Mouse (Mus musculus) heart, embryonic 10.5 days (tissue): ENCODE results near the gene Rap2a. TPM values are rescaled to one million over a fixed set of nuclear protein-coding genes. Genes with fewer than 3 reads are reported as not detected.

ENCODE experiments used
- DNase-seq: peaks from one replicate; pipeline ENCODE4 v3.0.0-alpha.2; 2017; ENCODE audit warnings: low spot score
- H3K27ac ChIP-seq: fragments of 300-500 bp; sonication (generic); 2 replicates; pipeline ENCODE4 v1.5.1; 2016; ENCODE audit warnings: mild to moderate bottlenecking
- H3K27me3 ChIP-seq: fragments of 300-500 bp; sonication (generic); 2 replicates; pipeline ENCODE4 v1.6.1; 2016; ENCODE audit warnings: mild to moderate bottlenecking; ENCODE audit not compliant: poor library complexity, insufficient read depth, severe bottlenecking
- H3K36me3 ChIP-seq: fragments of 300-500 bp; sonication (generic); 2 replicates; pipeline ENCODE4 v1.6.1; 2016; ENCODE audit warnings: mild to moderate bottlenecking, moderate library complexity
- H3K4me1 ChIP-seq: fragments of 300-500 bp; sonication (generic); 2 replicates; pipeline ENCODE4 v1.6.1; 2016; ENCODE audit warnings: mild to moderate bottlenecking
- H3K4me3 ChIP-seq: fragments of 300-500 bp; sonication (generic); 2 replicates; pipeline ENCODE4 v1.5.1; 2016; ENCODE audit warnings: mild to moderate bottlenecking, moderate library complexity
- H3K9me3 ChIP-seq: fragments of 300-500 bp; sonication (generic); 2 replicates; pipeline ENCODE4 v1.6.1; 2016; ENCODE audit warnings: mild to moderate bottlenecking, moderate library complexity
- WGBS: fragments of 180-500 bp; shearing (Covaris S2); methylation state at CpG from one replicate; pipeline ENCODE4 v1.1.7; 2016; 5-methylcytosine and 5-hydroxymethylcytosine counted together
- polyA plus RNA-seq: library from polyadenylated mRNA; unstranded; fragments of >200 nt; fragmentation: Nextera tagmentation; extraction: Ambion mirVana; gene quantifications from 2 replicates; pipeline ENCODE4 v1.2.1, GENCODE M21; 2016

Rap2a gene
- polyA plus RNA-seq: 11.7 and 12.9 TPM in 2 replicates

DNA sequence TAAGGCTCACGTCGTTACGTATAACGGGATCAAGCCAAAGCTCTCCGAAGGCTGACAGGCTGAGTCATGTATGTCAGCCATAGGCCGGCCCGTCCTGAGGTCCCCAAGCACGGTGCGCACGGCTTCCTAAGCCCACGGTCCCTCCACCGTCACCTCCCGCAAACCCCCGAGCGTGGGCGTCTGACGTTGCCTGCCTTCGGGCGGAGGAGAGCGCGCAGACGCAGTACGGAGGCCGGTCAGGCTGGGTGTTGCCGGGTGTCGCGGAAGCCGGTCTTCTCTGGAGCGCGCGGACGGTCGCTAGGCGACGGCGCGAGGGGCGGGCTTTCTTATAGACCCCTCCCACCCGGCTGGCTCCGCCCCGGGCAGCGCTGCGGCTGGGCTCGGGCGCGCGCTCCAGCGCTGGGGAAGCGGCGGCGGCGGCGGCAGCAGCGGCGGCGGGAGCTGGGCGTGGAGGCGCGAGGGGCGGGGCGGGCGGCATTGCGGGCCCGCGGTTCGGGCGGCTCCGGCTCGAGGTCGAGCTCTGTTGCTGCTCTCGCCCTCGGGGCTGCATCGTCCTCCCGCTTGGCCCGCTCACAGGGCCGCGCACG lies at the start of gene Rap2a:
TSS of gene Rap2a (plus strand) at position 463 of the 587 bp plus-strand sequence.
- Histone ChIP-seq H3K27me3 (no peaks in the 10 kb centered on the region), H3K27ac (peak within 1 kb of the TSS; percentile 94), H3K36me3 (peaks cover 10% of the 10 kb centered on the region; the same call in 1 of the 2 replicates)

DNA sequence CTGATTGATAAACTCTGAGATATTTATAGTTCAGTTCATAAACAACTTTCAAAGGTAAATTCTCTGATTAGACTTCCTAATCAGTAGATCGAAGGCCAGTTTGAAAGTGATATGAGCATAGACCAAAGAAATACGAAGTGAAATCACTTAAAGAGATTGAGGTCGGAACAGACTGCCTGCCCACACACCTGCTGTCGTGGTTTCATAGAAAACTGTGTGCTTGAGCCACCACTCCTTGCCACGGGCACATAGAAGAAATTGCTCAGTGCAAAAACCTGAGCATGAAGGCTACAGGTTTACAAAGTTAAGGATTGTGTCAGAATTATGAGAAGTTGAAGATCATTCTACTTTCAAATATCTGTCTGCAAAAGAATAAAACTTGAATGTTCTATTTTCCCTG lies 49.7 kb upstream of the Rap2a start:
- Histone ChIP-seq H3K27me3 (no peaks in the 10 kb centered on the region), H3K4me3 (no peak overlapping the region), H3K9me3 (peaks cover 8% of the 10 kb centered on the region; the same call in 1 of the 2 replicates), H3K27ac (no peak overlapping the region), H3K36me3 (peaks cover 46% of the 10 kb centered on the region), H3K4me1 (no peaks in the 10 kb centered on the region)
- no peak for DNase-seq
- WGBS: 91% methylated on average over 5 of the region's 5 CpGs

More for the DNA sequence above, at the start of gene Rap2a:
- 2% methylated on average over 69 of the region's 78 CpGs for WGBS
- H3K9me3 ChIP-seq: no peaks in the 10 kb centered on the region
- DNase-seq: peak; percentile 97
- H3K4me1 ChIP-seq: no peaks in the 10 kb centered on the region
- H3K4me3 ChIP-seq: peak within 1 kb of the TSS; percentile 79

DNA sequence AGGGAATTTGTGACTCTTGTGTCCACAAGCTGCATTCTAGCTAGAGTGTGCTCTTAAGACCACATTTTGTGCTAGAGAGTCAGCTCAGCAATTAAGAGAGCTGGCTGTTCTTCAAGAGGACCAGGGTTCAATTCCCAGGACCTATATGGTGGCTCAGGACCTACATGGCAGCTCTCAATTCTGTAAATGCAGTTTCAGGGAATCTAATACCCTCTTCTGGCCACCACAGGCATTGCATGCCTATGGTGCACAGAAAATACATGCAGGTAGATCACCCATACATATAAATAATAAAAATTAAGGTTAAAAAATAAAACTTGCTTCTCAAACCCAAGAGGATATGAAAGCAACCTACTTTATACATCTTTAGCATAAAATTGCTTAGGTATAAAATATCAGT lies 45.5 kb upstream of the Rap2a start:
- Histone ChIP-seq H3K9me3 (no peaks in the 10 kb centered on the region), H3K27ac (no peak overlapping the region), H3K4me3 (no peak overlapping the region), H3K36me3 (peaks cover 30% of the 10 kb centered on the region), H3K4me1 (no peaks in the 10 kb centered on the region), H3K27me3 (no peaks in the 10 kb centered on the region)
- no peak for DNase-seq

DNA sequence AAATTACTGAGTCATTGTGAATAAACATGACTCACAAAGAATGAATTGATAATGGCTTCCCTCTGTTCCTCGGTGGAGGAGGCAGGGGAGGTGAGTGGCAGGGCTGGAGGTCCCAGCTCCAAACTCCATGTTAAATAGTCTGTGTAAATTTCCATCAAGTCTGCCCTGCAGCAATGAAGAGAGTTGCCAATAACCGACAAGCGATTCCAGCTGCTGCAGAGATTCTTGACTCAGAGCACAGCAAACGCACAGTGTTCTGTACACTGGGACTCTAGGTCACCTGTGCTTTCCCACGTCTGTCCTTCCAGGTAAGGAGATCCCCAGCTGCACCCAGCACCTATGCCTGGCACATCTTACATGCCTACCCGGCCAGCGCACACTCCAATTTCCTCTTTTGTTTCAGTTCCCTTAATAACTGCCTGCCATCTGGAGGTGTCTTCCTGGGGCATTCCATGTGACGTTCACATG lies 44.3 kb upstream of the Rap2a start:
- Histone ChIP-seq H3K4me3 (no peak overlapping the region), H3K36me3 (peaks cover 28% of the 10 kb centered on the region), H3K27ac (no peak overlapping the region), H3K4me1 (no peaks in the 10 kb centered on the region), H3K27me3 (no peaks in the 10 kb centered on the region), H3K9me3 (no peaks in the 10 kb centered on the region)
- 79% methylated on average over 8 of the region's 8 CpGs for WGBS
- DNase-seq: no peak

DNA sequence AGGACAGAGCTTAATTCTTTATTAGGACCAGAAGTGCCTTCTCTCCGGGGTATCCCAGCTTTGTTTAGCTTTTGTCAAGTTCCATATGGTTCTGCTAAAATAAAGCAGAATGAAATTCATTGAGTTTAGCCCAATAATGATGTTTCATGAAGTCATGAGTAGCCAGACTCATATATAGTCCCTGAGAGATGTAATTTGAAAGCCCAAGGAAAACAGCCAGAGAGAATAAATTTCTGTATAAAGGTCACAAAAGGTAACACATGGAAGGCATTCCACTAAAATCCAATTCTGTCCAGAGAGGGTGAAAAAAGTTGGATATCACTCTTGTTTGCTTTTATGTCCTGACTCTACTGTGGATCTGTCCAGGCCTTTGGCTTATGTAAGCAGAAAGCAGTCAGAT lies 43.4 kb upstream of the Rap2a start:
- Histone ChIP-seq H3K9me3 (no peaks in the 10 kb centered on the region), H3K27ac (no peak overlapping the region), H3K27me3 (no peaks in the 10 kb centered on the region), H3K36me3 (peaks cover 29% of the 10 kb centered on the region), H3K4me3 (no peak overlapping the region), H3K4me1 (no peaks in the 10 kb centered on the region)
- no peak for DNase-seq
- WGBS: 90% methylated on average over 1 of the region's 1 CpGs

DNA sequence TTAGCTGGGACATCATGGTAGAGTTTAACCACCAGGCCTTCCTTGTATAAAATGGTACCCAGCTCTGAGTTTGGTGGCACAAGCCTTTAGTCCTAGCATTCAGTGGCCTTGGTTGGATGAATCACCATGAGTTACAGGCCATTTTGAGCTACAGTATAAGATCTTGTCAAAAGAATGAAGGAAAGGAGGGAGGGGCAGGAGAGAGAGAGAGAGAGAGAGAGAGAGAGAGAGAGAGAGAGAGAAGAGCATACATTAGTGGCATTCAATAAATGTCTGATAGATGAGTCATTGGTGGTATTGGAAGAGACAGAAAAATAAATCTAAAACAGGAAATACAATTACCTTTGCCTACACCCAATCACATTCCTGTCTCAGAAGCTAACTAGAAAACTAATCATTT lies 37.5 kb upstream of the Rap2a start:
- H3K4me1 ChIP-seq: no peaks in the 10 kb centered on the region
- no peaks in the 10 kb centered on the region for H3K9me3 ChIP-seq
- H3K4me3 ChIP-seq: no peak overlapping the region
- no peaks in the 10 kb centered on the region for H3K27me3 ChIP-seq
- H3K27ac ChIP-seq: no peak overlapping the region
- H3K36me3 ChIP-seq: peaks cover 22% of the 10 kb centered on the region
- DNase-seq: no peak

DNA sequence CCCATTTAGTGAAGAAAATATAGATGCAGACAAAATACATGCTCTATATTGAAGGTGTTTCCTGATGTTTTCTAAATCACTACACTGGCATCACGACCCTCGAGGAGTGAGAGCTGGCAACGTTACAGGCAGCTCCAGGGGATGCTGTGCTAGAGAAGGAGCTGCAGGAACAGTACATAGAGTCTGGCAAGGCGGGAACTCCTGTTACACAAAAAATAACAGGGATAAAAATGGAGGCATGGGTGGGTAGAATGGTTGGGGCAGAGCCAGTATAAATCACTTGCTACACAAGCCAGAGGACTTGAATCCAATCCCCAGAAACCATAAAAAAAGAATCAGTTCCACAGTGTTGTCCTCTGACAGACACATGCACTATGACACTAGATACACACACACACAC lies 37.0 kb upstream of the Rap2a start:
- WGBS: 80% methylated on average over 4 of the region's 4 CpGs
- Histone ChIP-seq H3K36me3 (peaks cover 17% of the 10 kb centered on the region), H3K4me3 (no peak overlapping the region), H3K27ac (no peak overlapping the region), H3K4me1 (no peaks in the 10 kb centered on the region), H3K27me3 (no peaks in the 10 kb centered on the region), H3K9me3 (no peaks in the 10 kb centered on the region)
- DNase-seq: no peak

DNA sequence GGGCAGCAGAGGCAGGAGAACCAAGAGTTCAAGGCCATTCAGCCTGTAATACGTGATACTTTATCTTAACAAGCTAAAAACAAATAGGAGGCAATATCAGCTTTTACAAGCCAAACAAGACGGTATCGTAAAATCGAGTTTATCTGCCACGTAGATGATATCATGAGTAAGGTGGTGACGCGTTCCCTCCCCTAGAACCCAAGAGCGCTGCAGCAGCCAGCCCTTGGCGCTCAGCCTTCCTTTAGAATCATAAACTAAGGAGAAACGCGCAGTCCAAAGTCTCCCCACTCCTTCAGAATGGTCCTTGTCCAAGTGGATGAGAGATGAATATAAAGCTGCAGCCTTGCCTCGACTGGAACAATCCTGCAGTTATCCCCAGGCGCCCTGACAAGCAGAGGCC lies 36.4 kb upstream of the Rap2a start:
- no peaks in the 10 kb centered on the region for H3K27me3 ChIP-seq
- no peaks in the 10 kb centered on the region for H3K9me3 ChIP-seq
- H3K27ac ChIP-seq: no peak overlapping the region
- no peaks in the 10 kb centered on the region for H3K4me1 ChIP-seq
- peaks cover 14% of the 10 kb centered on the region for H3K36me3 ChIP-seq
- WGBS: 85% methylated on average over 13 of the region's 13 CpGs
- DNase-seq: no peak
- H3K4me3 ChIP-seq: no peak overlapping the region

DNA sequence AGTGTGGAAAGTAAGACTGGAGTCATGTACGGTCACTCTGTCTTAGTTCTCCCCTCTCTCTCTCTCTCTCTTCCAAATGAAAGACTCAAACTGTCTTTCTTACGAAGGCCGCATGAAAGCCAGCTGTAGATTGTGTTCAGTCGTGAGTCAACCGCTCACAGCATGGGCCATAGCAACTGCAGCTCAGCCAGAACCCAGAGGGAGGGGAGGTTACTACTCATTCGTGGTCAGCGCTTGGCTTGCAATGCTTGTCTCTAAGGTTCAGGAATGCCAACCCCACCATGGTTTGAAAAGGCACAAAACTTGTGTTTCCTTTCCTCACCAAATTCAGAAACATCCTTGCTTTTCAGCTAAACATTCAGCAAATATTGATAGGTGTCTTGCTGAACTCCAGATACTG lies 24.0 kb upstream of the Rap2a start:
- no peak overlapping the region for H3K27ac ChIP-seq
- WGBS: 93% methylated on average over 7 of the region's 7 CpGs
- DNase-seq: no peak
- no peak overlapping the region for H3K4me3 ChIP-seq
- no peaks in the 10 kb centered on the region for H3K27me3 ChIP-seq
- H3K9me3 ChIP-seq: no peaks in the 10 kb centered on the region
- H3K36me3 ChIP-seq: no peaks in the 10 kb centered on the region
- no peaks in the 10 kb centered on the region for H3K4me1 ChIP-seq

DNA sequence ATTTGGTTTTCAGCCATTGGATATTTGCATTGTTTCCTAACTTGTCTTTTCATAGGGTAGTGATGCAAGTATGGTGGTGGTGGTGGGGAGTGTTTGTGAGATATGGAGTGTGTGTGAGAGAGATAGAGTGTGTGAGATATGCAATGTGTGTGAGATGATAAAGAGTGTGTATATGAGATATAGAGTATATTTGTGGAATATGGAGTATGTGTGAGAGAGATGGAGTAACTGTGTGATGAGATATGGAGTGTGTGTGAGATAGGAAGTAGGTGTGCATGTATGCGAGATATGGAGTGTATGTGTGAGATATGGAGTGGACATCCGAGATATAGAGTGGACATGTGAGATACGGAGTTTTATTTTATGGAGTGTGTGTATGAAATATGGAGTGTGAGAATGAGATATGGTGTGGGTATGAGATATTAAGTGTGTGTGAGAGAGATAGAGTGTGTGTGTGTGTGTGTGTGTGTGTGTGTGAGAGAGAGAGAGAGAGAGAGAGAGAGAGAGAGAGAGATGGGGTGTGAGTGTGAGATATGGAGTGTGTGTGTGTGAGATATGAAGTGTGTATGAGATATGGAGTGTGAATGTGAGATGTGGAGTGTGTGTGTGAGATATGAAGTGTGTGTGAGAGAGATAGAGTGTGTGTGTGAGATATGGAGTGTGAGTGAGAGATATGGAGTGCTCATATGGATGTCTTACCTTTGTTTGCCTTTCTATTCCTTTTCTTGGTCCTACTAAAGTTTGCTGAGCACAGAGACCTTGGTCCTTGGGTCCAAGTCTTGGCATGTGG lies 14.1 kb upstream of the Rap2a start:
- no peak overlapping the region for H3K27ac ChIP-seq
- no peaks in the 10 kb centered on the region for H3K4me1 ChIP-seq
- H3K4me3 ChIP-seq: no peak overlapping the region
- H3K27me3 ChIP-seq: no peaks in the 10 kb centered on the region
- 82% methylated on average over 3 of the region's 3 CpGs for WGBS
- H3K9me3 ChIP-seq: no peaks in the 10 kb centered on the region
- no peak for DNase-seq
- H3K36me3 ChIP-seq: no peaks in the 10 kb centered on the region

DNA sequence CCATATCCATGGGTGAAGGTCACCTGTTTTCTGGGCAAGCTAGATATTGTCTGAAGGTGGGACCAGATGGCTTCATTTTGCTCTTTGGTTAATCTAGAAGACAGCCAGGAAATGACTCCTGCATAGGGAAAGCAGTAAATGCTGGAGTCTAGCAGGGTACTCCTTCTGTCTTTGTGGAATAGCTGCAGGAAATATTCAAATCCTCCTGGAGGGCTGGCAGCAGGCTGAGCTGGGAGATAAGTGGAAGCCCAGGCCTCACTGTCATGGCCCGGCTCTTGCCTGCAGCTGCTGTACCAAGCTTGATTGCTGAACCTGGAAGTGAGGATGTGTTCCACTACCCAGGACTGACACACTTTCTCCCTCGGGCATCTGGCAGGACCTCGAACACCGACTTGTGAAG lies 11.4 kb upstream of the Rap2a start:
- WGBS: 69% methylated on average over 4 of the region's 4 CpGs
- no peak for DNase-seq
- no peaks in the 10 kb centered on the region for H3K36me3 ChIP-seq
- H3K4me1 ChIP-seq: no peaks in the 10 kb centered on the region
- H3K27me3 ChIP-seq: no peaks in the 10 kb centered on the region
- H3K4me3 ChIP-seq: no peak overlapping the region
- H3K9me3 ChIP-seq: no peaks in the 10 kb centered on the region
- H3K27ac ChIP-seq: no peak overlapping the region

DNA sequence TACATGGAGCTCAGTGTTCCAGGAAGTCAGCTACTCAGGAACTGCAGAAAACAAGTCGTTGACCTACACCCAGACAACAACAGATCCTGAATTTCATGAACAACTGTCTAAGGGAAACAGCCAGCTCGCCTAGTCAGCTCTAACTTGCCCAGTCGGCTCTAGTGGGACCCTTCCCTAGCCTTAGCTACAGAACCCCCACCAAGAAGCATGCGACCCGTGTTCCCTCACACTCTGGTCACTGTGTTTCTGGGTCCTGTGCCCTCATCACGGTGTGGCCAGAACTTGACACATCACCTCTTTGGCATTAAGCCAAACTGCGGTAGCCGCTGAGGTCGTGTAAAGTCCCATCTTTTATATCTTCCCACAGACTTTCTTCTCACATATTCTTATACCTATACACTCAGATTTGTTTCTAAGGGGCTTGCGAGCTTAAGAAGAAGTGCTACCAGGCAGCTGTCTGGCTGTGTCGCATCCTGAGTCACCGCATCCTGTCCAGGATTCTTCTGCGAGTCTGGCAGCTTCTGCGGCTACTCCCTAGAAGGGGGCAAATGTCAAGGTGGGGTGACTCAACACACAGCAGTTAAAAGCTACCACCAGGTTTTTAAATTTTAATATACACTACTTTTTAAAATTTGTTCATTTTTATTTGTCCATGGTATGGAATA lies 9.0 kb upstream of the Rap2a start:
- no peaks in the 10 kb centered on the region for H3K36me3 ChIP-seq
- 83% methylated on average over 14 of the region's 14 CpGs for WGBS

DNA sequence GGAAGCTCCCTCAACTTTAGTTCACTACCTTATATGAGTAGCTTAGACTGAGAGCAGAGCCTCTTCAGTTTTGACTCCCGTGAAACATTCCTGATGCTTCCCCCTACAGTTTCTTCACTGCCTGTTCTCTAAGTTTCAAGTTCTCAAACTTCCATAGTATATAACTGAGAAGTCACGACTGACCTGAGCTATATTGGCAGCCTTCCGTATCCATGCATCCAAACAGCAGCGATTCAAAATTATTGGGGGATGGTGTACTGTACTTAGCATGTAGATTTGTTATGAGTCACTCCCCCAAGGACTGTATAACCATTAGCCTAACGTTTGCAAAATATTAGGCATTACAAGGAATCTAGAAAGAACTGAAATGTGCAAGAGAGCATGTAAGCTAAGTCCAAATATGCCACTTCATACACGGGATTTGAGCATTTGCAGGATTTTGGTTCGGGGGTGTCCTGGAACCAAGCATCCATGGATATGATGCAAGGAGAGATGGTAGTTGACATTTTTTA lies 2.0 kb upstream of the Rap2a start:
- peak; percentile 19 for DNase-seq
- WGBS: 68% methylated on average over 7 of the region's 7 CpGs
- Histone ChIP-seq H3K27ac (no peak overlapping the region), H3K27me3 (no peaks in the 10 kb centered on the region), H3K9me3 (no peaks in the 10 kb centered on the region), H3K36me3 (no peaks in the 10 kb centered on the region), H3K4me1 (no peaks in the 10 kb centered on the region), H3K4me3 (0 out of 2 replicates have a peak overlapping the region, but pooled peaks have one; percentile 79)

More for the DNA sequence above, 9.0 kb upstream of the Rap2a start:
- Histone ChIP-seq H3K9me3 (no peaks in the 10 kb centered on the region), H3K4me3 (no peak overlapping the region), H3K27me3 (no peaks in the 10 kb centered on the region), H3K27ac (no peak overlapping the region), H3K4me1 (no peaks in the 10 kb centered on the region)
- DNase-seq: no peak
